Mouse (Mus musculus) lung, embryonic 14.5 days (tissue): ENCODE measurements around the gene Grin3b. TPM values are rescaled to one million over a fixed set of nuclear protein-coding genes. Genes with fewer than 3 reads are reported as not detected.
A peak's percentile ranks its signal among the peaks of the same experiment; 100 is the strongest.

Experiments used
- ATAC-seq: fragments of 200-750 bp; cut with Nextera tagmentation; 2 replicates; pipeline ENCODE4 v1.8.0; 2017; ENCODE audit warnings: mild to moderate bottlenecking, moderate TSS enrichment, moderate library complexity; ENCODE audit not compliant: insufficient read depth
- DNase-seq: peaks from one replicate; pipeline ENCODE4 v3.0.0-alpha.2; 2015
- H3K27ac ChIP-seq: fragments of 300-500 bp; sonication (generic); 2 replicates; pipeline ENCODE4 v1.5.1; 2014; ENCODE audit warnings: low read depth, mild to moderate bottlenecking, moderate library complexity
- H3K27me3 ChIP-seq: fragments of 300-500 bp; sonication (generic); 2 replicates; pipeline ENCODE4 v1.6.1; 2014; ENCODE audit warnings: low read length, control low read depth; ENCODE audit not compliant: insufficient read depth
- H3K36me3 ChIP-seq: fragments of 300-500 bp; sonication (generic); 2 replicates; pipeline ENCODE4 v1.6.1; 2014; ENCODE audit warnings: control low read depth; ENCODE audit not compliant: insufficient read depth
- H3K4me1 ChIP-seq: fragments of 300-500 bp; sonication (generic); 2 replicates; pipeline ENCODE4 v1.6.1; 2014; ENCODE audit warnings: antibody characterized with exemption, control low read depth; ENCODE audit not compliant: insufficient read depth
- H3K4me2 ChIP-seq: fragments of 300-500 bp; sonication (generic); 2 replicates; pipeline ENCODE4 v1.6.1; 2014; ENCODE audit warnings: mild to moderate bottlenecking
- H3K4me3 ChIP-seq: fragments of 300-500 bp; sonication (generic); 2 replicates; pipeline ENCODE4 v1.5.1; 2014; ENCODE audit warnings: low read depth, low read length
- H3K9ac ChIP-seq: fragments of 300-500 bp; sonication (generic); 2 replicates; pipeline ENCODE4 v1.6.1; 2014
- H3K9me3 ChIP-seq: fragments of 300-500 bp; sonication (generic); 2 replicates; pipeline ENCODE4 v1.6.1; 2016; ENCODE audit warnings: low read depth, low read length, control low read depth
- CTCF ChIP-seq: IDR thresholded peaks from 2 replicates; pipeline ENCODE4 v1.5.1; 2016; ENCODE audit warnings: antibody characterized with exemption, low read depth
- WGBS: fragments of 180-500 bp; shearing (Covaris S2); extraction: QIAGEN DNeasy Blood & Tissue Kit; methylation state at CpG from one replicate; pipeline ENCODE4 v1.1.7; 2014; 5-methylcytosine and 5-hydroxymethylcytosine counted together
- polyA plus RNA-seq: library from polyadenylated mRNA; unstranded; fragments of >200 nt; fragmentation: Nextera tagmentation; extraction: Ambion mirVana; gene quantifications from 2 replicates; pipeline ENCODE4 v1.2.1, GENCODE M21; 2014

Gene Grin3b
- polyA plus RNA-seq, 1 experiment from 2014 or later = 0.41 TPM

GRCm38 (mm10) chr10:79984195-79984816 lies 13.8 kb downstream of the Grin3b start, which contains the start of gene Tmem259:
Gene Tmem259 (minus strand): TSS chr10:79984330.
- peak; percentile 67 for ATAC-seq
- peak within 1 kb of the TSS; percentile 76 for H3K4me2 ChIP-seq
- peak; percentile 97 for DNase-seq
- peak within 1 kb of the TSS; percentile 99 for H3K27ac ChIP-seq
- no peaks in the 10 kb centered on the region for H3K9me3 ChIP-seq
- H3K27me3 ChIP-seq = no peaks in the 10 kb centered on the region
- peak; percentile 71 for TF ChIP-seq CTCF
- under 1% methylated on average over 49 of the region's 49 CpGs for WGBS
- H3K36me3 ChIP-seq = peaks cover 23% of the 10 kb centered on the region
- H3K4me3 ChIP-seq = peak within 1 kb of the TSS; percentile 85
- peaks cover 26% of the 10 kb centered on the region for H3K4me1 ChIP-seq
- H3K9ac ChIP-seq = peak within 1 kb of the TSS; percentile 89

GRCm38 (mm10) chr10:79984871-79985270 lies 14.4 kb downstream of the Grin3b start:
- H3K36me3 ChIP-seq = peaks cover 19% of the 10 kb centered on the region
- no peak for TF ChIP-seq CTCF
- H3K9ac ChIP-seq = peak overlapping the region; percentile 65
- under 1% methylated on average over 22 of the region's 22 CpGs for WGBS
- H3K4me2 ChIP-seq = peak overlapping the region; percentile 76
- peak; percentile 99 for DNase-seq
- peak; percentile 92 for ATAC-seq
- H3K27ac ChIP-seq = peak overlapping the region; percentile 99
- H3K4me1 ChIP-seq = peaks cover 31% of the 10 kb centered on the region
- H3K9me3 ChIP-seq = no peaks in the 10 kb centered on the region
- H3K27me3 ChIP-seq = no peaks in the 10 kb centered on the region
- H3K4me3 ChIP-seq = peak overlapping the region; percentile 85

GRCm38 (mm10) chr10:79985334-79986231 lies 15.1 kb downstream of the Grin3b start:
- H3K4me2 ChIP-seq = peak overlapping the region; percentile 76
- 3% methylated on average over 35 of the region's 35 CpGs for WGBS
- peak overlapping the region; percentile 65 for H3K9ac ChIP-seq
- H3K4me1 ChIP-seq = peaks cover 32% of the 10 kb centered on the region
- no peaks in the 10 kb centered on the region for H3K9me3 ChIP-seq
- peak; percentile 72 for DNase-seq
- no peak for TF ChIP-seq CTCF
- peak overlapping the region; percentile 85 for H3K4me3 ChIP-seq
- H3K36me3 ChIP-seq = peaks cover 12% of the 10 kb centered on the region; the same call in 1 of the 2 replicates
- H3K27me3 ChIP-seq = no peaks in the 10 kb centered on the region
- ATAC-seq = no peak
- H3K27ac ChIP-seq = peak overlapping the region; percentile 99

- Histone ChIP-seq H3K27me3 (no peaks in the 10 kb centered on the region), H3K27ac (peak overlapping the region; percentile 99), H3K4me3 (peak overlapping the region; percentile 85), H3K9me3 (0 out of 2 replicates have a peak, but pooled peaks cover under 1% of the 10 kb centered on the region), H3K4me2 (peak overlapping the region; percentile 76), H3K4me1 (peaks cover 32% of the 10 kb centered on the region), H3K9ac (peak overlapping the region; percentile 65), H3K36me3 (peaks cover 11% of the 10 kb centered on the region; the same call in 1 of the 2 replicates)
- DNase-seq (peak; percentile 45), ATAC-seq (no peak)
- no peak for TF ChIP-seq CTCF
- WGBS = 16% methylated on average over 6 of the region's 6 CpGs
Observed at GRCm38 (mm10) chr10:79986232-79986878, 15.8 kb downstream of the Grin3b start.

DNA sequence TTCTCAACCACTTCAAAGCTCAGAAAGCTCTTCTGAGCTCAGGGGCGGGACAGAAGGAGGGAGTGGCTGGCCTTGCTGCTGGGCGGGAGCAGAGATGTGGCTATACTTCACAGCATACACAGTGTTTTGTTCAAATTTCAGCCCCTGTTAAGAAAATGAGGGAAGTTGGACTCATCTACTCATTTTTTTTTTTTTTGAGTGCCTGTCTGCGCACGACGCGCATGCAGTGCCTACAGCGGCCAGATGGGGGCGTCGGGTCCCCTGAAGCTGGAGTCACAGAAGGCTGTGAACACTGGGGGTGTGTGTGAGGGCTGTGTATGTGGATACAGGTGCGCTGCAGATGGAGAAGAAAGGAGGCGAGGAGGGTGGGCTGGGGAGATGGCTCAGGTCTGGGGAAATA lies 16.4 kb downstream of the Grin3b start:
- 4% methylated on average over 11 of the region's 11 CpGs for WGBS
- H3K27me3 ChIP-seq = no peaks in the 10 kb centered on the region
- H3K27ac ChIP-seq = peak overlapping the region; percentile 99
- peaks cover 5% of the 10 kb centered on the region; the same call in 1 of the 2 replicates for H3K9me3 ChIP-seq
- peaks cover 17% of the 10 kb centered on the region for H3K36me3 ChIP-seq
- peak overlapping the region; percentile 76 for H3K4me2 ChIP-seq
- peak; percentile 91 for TF ChIP-seq CTCF
- ATAC-seq = no peak
- peak overlapping the region; percentile 85 for H3K4me3 ChIP-seq
- DNase-seq = peak; percentile 94
- 0 out of 2 replicates have a peak overlapping the region, but pooled peaks have one; percentile 65 for H3K9ac ChIP-seq
- peaks cover 32% of the 10 kb centered on the region for H3K4me1 ChIP-seq

DNA sequence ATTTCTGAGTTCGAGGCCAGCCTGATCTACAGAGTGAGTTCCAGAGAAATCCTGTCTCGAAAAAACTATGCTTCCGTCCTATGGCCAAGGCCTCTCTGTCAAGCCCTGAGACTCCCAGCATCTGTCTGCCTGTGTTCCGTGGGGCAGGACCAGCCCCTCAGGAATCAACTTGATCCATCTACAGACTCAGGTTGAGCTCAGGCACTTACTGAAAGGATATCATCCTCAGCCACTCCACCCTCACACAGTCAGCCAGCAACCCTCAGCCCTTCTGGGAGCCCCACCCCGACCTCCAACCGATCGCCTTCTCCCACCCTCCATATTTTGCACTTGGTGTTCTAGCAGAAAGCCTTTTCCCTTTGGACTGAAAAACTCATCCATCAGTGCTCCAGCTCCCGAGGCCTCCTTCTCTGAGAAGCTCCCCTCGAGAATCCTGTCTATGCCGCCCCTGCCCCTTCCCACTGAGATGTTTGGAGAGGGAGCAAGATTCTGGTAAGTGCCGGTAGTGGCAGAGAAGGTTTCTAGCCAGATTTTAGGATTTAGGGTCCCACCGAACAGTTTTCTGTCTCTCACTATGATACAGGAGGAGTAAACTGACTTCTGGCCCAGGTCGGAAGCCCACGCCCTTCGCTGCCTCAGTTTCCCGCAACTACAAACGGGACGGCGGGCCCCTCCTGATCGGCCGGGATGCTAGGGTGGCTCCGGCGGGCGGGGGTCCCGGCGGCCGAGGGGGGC lies 17.4 kb downstream of the Grin3b start:
- H3K27ac ChIP-seq = peak overlapping the region; percentile 99
- peaks cover 27% of the 10 kb centered on the region for H3K4me1 ChIP-seq
- peak overlapping the region; percentile 76 for H3K4me2 ChIP-seq
- no peak for TF ChIP-seq CTCF
- H3K9ac ChIP-seq = peak overlapping the region; percentile 81
- 7% methylated on average over 27 of the region's 27 CpGs for WGBS
- H3K4me3 ChIP-seq = peak overlapping the region; percentile 85
- ATAC-seq (no peak), DNase-seq (peak; percentile 29)
- H3K9me3 ChIP-seq = peaks cover 5% of the 10 kb centered on the region; the same call in 1 of the 2 replicates
- H3K36me3 ChIP-seq = peaks cover 23% of the 10 kb centered on the region
- H3K27me3 ChIP-seq = no peaks in the 10 kb centered on the region
